Mouse (Mus musculus) megakaryocyte, embryonic 14.5 days (primary cell): ENCODE measurements around the gene Hpcal1.

Source experiments
- FLI1 ChIP-seq: IDR thresholded peaks from 2 replicates; pipeline ENCODE4 v1.6.1; 2012; ENCODE audit warnings: low read length, inconsistent platforms, mixed read lengths
- GATA1 ChIP-seq: IDR thresholded peaks from 3 replicates; pipeline ENCODE4 v1.6.1; 2012; ENCODE audit warnings: mixed read lengths, low read length, inconsistent platforms, borderline replicate concordance

GRCm38 (mm10) chr12:17741637-17742364, 51.1 kb downstream of the Hpcal1 start:
- no peak for TF ChIP-seq GATA1
- TF ChIP-seq FLI1: no peak
